Mouse (Mus musculus): ENCODE measurements around the gene Gm27021. TPM values are rescaled to one million over a fixed set of nuclear protein-coding genes. Genes with fewer than 3 reads are reported as not detected.

Gene Gm27021
- polyA plus RNA-seq, 1 experiment from 2014 or later, result 2.0 TPM

- Histone ChIP-seq H3K4me2 (ENCODE audit: low read depth, low read length) (no peak overlapping the region), H3K4me1 (ENCODE audit: control insufficient read depth, insufficient read depth, low read length) (peaks cover 23% of the 10 kb centered on the region), H3K9ac (ENCODE audit: low read length) (no peak overlapping the region), H3K9me3 (replicated peaks; ENCODE audit: control insufficient read depth, low read length) (no peaks in the 10 kb centered on the region), H3K36me3 (ENCODE audit: control insufficient read depth, insufficient read depth, low read length) (no peaks in the 10 kb centered on the region), H3K4me3 (replicated peaks; ENCODE audit: low read length) (no peak overlapping the region), H3K27ac (ENCODE audit: low read length) (no peak overlapping the region), H3K27me3 (ENCODE audit: control insufficient read depth, insufficient read depth, low read length) (no peaks in the 10 kb centered on the region)
- ATAC-seq (ENCODE audit: insufficient read depth, low FRiP score), result no peak
- WGBS, result 86% methylated on average over 4 of the region's 4 CpGs
These were observed 32.2 kb upstream of the Gm27021 start for GRCm38 (mm10) chr8:120700053-120700452.

- no peak overlapping the region for H3K27ac ChIP-seq (ENCODE audit: low read length)
- H3K27me3 ChIP-seq (ENCODE audit: control insufficient read depth, insufficient read depth, low read length), result no peaks in the 10 kb centered on the region
- no peaks in the 10 kb centered on the region for H3K36me3 ChIP-seq (ENCODE audit: control insufficient read depth, insufficient read depth, low read length)
- WGBS, result 67% methylated on average over 2 of the region's 2 CpGs
- no peak overlapping the region for H3K9ac ChIP-seq (ENCODE audit: low read length)
- no peak overlapping the region for H3K4me2 ChIP-seq (ENCODE audit: low read depth, low read length)
- no peak overlapping the region for H3K4me3 ChIP-seq (replicated peaks; ENCODE audit: low read length)
- ATAC-seq (ENCODE audit: insufficient read depth, low FRiP score), result no peak
- no peaks in the 10 kb centered on the region for H3K9me3 ChIP-seq (replicated peaks; ENCODE audit: control insufficient read depth, low read length)
- H3K4me1 ChIP-seq (ENCODE audit: control insufficient read depth, insufficient read depth, low read length), result peaks cover 25% of the 10 kb centered on the region
These were observed 31.7 kb upstream of the Gm27021 start for GRCm38 (mm10) chr8:120699565-120699964.

- no peak overlapping the region for H3K4me3 ChIP-seq (replicated peaks; ENCODE audit: low read length)
- 56% methylated on average over 6 of the region's 6 CpGs for WGBS
- no peaks in the 10 kb centered on the region for H3K36me3 ChIP-seq (ENCODE audit: control insufficient read depth, insufficient read depth, low read length)
- no peak for ATAC-seq (ENCODE audit: insufficient read depth, low FRiP score)
- H3K27ac ChIP-seq (ENCODE audit: low read length), result peak overlapping the region; percentile 62
- H3K4me2 ChIP-seq (ENCODE audit: low read depth, low read length), result no peak overlapping the region
- H3K27me3 ChIP-seq (ENCODE audit: control insufficient read depth, insufficient read depth, low read length), result no peaks in the 10 kb centered on the region
- no peak overlapping the region for H3K9ac ChIP-seq (ENCODE audit: low read length)
- peaks cover 28% of the 10 kb centered on the region for H3K4me1 ChIP-seq (ENCODE audit: control insufficient read depth, insufficient read depth, low read length)
- no peaks in the 10 kb centered on the region for H3K9me3 ChIP-seq (replicated peaks; ENCODE audit: control insufficient read depth, low read length)
These were observed 31.2 kb upstream of the Gm27021 start for GRCm38 (mm10) chr8:120699079-120699478.

GRCm38 (mm10) chr8:120698426-120698825 is 30.5 kb upstream of the Gm27021 start:
- no peak overlapping the region for H3K9ac ChIP-seq (ENCODE audit: low read length)
- H3K4me2 ChIP-seq (ENCODE audit: low read depth, low read length), result no peak overlapping the region
- 56% methylated on average over 7 of the region's 7 CpGs for WGBS
- peaks cover 28% of the 10 kb centered on the region for H3K4me1 ChIP-seq (ENCODE audit: control insufficient read depth, insufficient read depth, low read length)
- H3K27ac ChIP-seq (ENCODE audit: low read length), result peak overlapping the region; percentile 62
- no peak for ATAC-seq (ENCODE audit: insufficient read depth, low FRiP score)
- no peaks in the 10 kb centered on the region for H3K36me3 ChIP-seq (ENCODE audit: control insufficient read depth, insufficient read depth, low read length)
- no peaks in the 10 kb centered on the region for H3K27me3 ChIP-seq (ENCODE audit: control insufficient read depth, insufficient read depth, low read length)
- no peak overlapping the region for H3K4me3 ChIP-seq (replicated peaks; ENCODE audit: low read length)
- no peaks in the 10 kb centered on the region for H3K9me3 ChIP-seq (replicated peaks; ENCODE audit: control insufficient read depth, low read length)

GRCm38 (mm10) chr8:120697979-120698272 is 30.0 kb upstream of the Gm27021 start:
- Histone ChIP-seq H3K27ac (ENCODE audit: low read length) (peak overlapping the region; percentile 62; the same call in 1 of the 2 replicates), H3K9ac (ENCODE audit: low read length) (no peak overlapping the region), H3K4me1 (ENCODE audit: control insufficient read depth, insufficient read depth, low read length) (peaks cover 30% of the 10 kb centered on the region), H3K4me2 (ENCODE audit: low read depth, low read length) (no peak overlapping the region), H3K36me3 (ENCODE audit: control insufficient read depth, insufficient read depth, low read length) (no peaks in the 10 kb centered on the region), H3K27me3 (ENCODE audit: control insufficient read depth, insufficient read depth, low read length) (no peaks in the 10 kb centered on the region), H3K4me3 (replicated peaks; ENCODE audit: low read length) (no peak overlapping the region), H3K9me3 (replicated peaks; ENCODE audit: control insufficient read depth, low read length) (no peaks in the 10 kb centered on the region)
- ATAC-seq (ENCODE audit: insufficient read depth, low FRiP score), result no peak

GRCm38 (mm10) chr8:120697154-120697978 is 29.5 kb upstream of the Gm27021 start:
- Histone ChIP-seq H3K4me3 (replicated peaks; ENCODE audit: low read length) (no peak overlapping the region), H3K27me3 (ENCODE audit: control insufficient read depth, insufficient read depth, low read length) (no peaks in the 10 kb centered on the region), H3K27ac (ENCODE audit: low read length) (peak overlapping the region; percentile 64), H3K36me3 (ENCODE audit: control insufficient read depth, insufficient read depth, low read length) (no peaks in the 10 kb centered on the region), H3K9me3 (replicated peaks; ENCODE audit: control insufficient read depth, low read length) (no peaks in the 10 kb centered on the region), H3K4me2 (ENCODE audit: low read depth, low read length) (0 out of 2 replicates have a peak overlapping the region, but pooled peaks have one; percentile 4), H3K4me1 (ENCODE audit: control insufficient read depth, insufficient read depth, low read length) (peaks cover 32% of the 10 kb centered on the region), H3K9ac (ENCODE audit: low read length) (0 out of 2 replicates have a peak overlapping the region, but pooled peaks have one; percentile 2)
- no peak for ATAC-seq (ENCODE audit: insufficient read depth, low FRiP score)
- 61% methylated on average over 17 of the region's 17 CpGs for WGBS

GRCm38 (mm10) chr8:120696401-120697153 is 28.7 kb upstream of the Gm27021 start:
- Histone ChIP-seq H3K4me1 (ENCODE audit: control insufficient read depth, insufficient read depth, low read length) (peaks cover 32% of the 10 kb centered on the region), H3K9ac (ENCODE audit: low read length) (0 out of 2 replicates have a peak overlapping the region, but pooled peaks have one; percentile 2), H3K36me3 (ENCODE audit: control insufficient read depth, insufficient read depth, low read length) (no peaks in the 10 kb centered on the region), H3K27me3 (ENCODE audit: control insufficient read depth, insufficient read depth, low read length) (no peaks in the 10 kb centered on the region), H3K9me3 (replicated peaks; ENCODE audit: control insufficient read depth, low read length) (no peaks in the 10 kb centered on the region), H3K27ac (ENCODE audit: low read length) (peak overlapping the region; percentile 64), H3K4me2 (ENCODE audit: low read depth, low read length) (0 out of 2 replicates have a peak overlapping the region, but pooled peaks have one; percentile 4), H3K4me3 (replicated peaks; ENCODE audit: low read length) (no peak overlapping the region)
- 35% methylated on average over 13 of the region's 13 CpGs for WGBS
- peak; percentile 29 for ATAC-seq (ENCODE audit: insufficient read depth, low FRiP score)

- H3K9ac ChIP-seq (ENCODE audit: low read length), result peak overlapping the region; percentile 8; the same call in 1 of the 2 replicates
- no peaks in the 10 kb centered on the region for H3K27me3 ChIP-seq (ENCODE audit: control insufficient read depth, insufficient read depth, low read length)
- peak overlapping the region; percentile 41; the same call in 1 of the 2 replicates for H3K4me2 ChIP-seq (ENCODE audit: low read depth, low read length)
- H3K27ac ChIP-seq (ENCODE audit: low read length), result peak overlapping the region; percentile 81
- WGBS, result 12% methylated on average over 22 of the region's 22 CpGs
- H3K36me3 ChIP-seq (ENCODE audit: control insufficient read depth, insufficient read depth, low read length), result no peaks in the 10 kb centered on the region
- H3K9me3 ChIP-seq (replicated peaks; ENCODE audit: control insufficient read depth, low read length), result no peaks in the 10 kb centered on the region
- no peak overlapping the region for H3K4me3 ChIP-seq (replicated peaks; ENCODE audit: low read length)
- peaks cover 32% of the 10 kb centered on the region for H3K4me1 ChIP-seq (ENCODE audit: control insufficient read depth, insufficient read depth, low read length)
- peak; percentile 84 for ATAC-seq (ENCODE audit: insufficient read depth, low FRiP score)
These were observed 26.1 kb upstream of the Gm27021 start for GRCm38 (mm10) chr8:120693861-120694493.

GRCm38 (mm10) chr8:120692934-120693333 is 25.1 kb upstream of the Gm27021 start:
- H3K4me2 ChIP-seq (ENCODE audit: low read depth, low read length), result no peak overlapping the region
- H3K9ac ChIP-seq (ENCODE audit: low read length), result no peak overlapping the region
- no peak overlapping the region for H3K27ac ChIP-seq (ENCODE audit: low read length)
- H3K4me3 ChIP-seq (replicated peaks; ENCODE audit: low read length), result no peak overlapping the region
- no peaks in the 10 kb centered on the region for H3K36me3 ChIP-seq (ENCODE audit: control insufficient read depth, insufficient read depth, low read length)
- ATAC-seq (ENCODE audit: insufficient read depth, low FRiP score), result no peak
- peaks cover 32% of the 10 kb centered on the region for H3K4me1 ChIP-seq (ENCODE audit: control insufficient read depth, insufficient read depth, low read length)
- no peaks in the 10 kb centered on the region for H3K27me3 ChIP-seq (ENCODE audit: control insufficient read depth, insufficient read depth, low read length)
- 57% methylated on average over 4 of the region's 4 CpGs for WGBS
- no peaks in the 10 kb centered on the region for H3K9me3 ChIP-seq (replicated peaks; ENCODE audit: control insufficient read depth, low read length)
